In the genomic region with DNA sequence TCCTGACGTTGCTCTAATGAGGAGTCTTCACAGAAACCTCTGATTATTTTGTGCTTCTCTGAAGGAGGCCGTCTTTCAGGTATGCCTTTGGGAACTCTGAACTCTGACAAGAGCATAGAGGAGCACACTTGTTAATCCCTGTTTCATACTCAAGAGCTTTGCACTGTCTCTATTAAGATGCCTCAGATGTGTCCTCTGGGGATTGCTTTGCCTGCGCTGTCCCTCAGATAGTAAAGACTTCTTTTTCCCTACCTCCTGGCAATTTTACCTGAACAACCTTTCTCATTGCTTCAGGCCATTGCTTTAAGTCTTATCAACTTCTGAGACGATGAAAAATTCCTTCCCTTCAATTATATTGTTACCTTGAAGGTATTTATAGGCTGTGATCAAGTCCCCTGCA, we compare ENCODE assay signal across 28 mouse cellular contexts.
"Had no signal": no experiment of that assay in that cellular context is flagged by ENCODE, and none has a peak within 500 bp of the region (broad histone marks: within the 10 kb centered on the region; RNA-seq: fewer than 3 reads in every experiment).

No protein-coding gene starts in this region.

- H3K4me3 ChIP-seq: embryonic facial prominence, embryonic 10.5 days; embryonic facial prominence, embryonic 12.5 days; embryonic facial prominence, embryonic 13.5 days; embryonic facial prominence, embryonic 15.5 days; erythroblast, embryonic 14.5 days; forebrain, embryonic 10.5 days; forebrain, embryonic 12.5 days; forebrain, embryonic 13.5 days; forebrain, embryonic 15.5 days; gastrocnemius, adult 2 months; heart, adult 2 months had no signal

- ATAC-seq: forebrain, embryonic 13.5 days; forebrain, embryonic 14.5 days; forebrain, embryonic 15.5 days; forebrain, embryonic 16.5 days; forebrain, postnatal 0 days had no signal

- H3K27me3 ChIP-seq: embryonic facial prominence, embryonic 12.5 days; embryonic facial prominence, embryonic 13.5 days; embryonic facial prominence, embryonic 15.5 days; forebrain, embryonic 12.5 days; forebrain, embryonic 13.5 days; forebrain, embryonic 15.5 days had no signal

- H3K4me1 ChIP-seq: embryonic facial prominence, embryonic 10.5 days; embryonic facial prominence, embryonic 12.5 days; embryonic facial prominence, embryonic 13.5 days; embryonic facial prominence, embryonic 15.5 days; forebrain, embryonic 10.5 days; forebrain, embryonic 12.5 days; forebrain, embryonic 13.5 days; forebrain, embryonic 15.5 days had no signal

- DNase-seq: cerebellum, adult 8-10 months; cerebellum, adult 9-10 months; cerebellum, adult 9-11 months; cerebellum, postnatal 10 days; cerebellum, postnatal 14 days; cerebellum, postnatal 25 days; cerebellum, postnatal 36 days; embryo, embryonic 11 days; forebrain, postnatal 0 days; gastrocnemius, adult 2 months; gastrocnemius, postnatal 10 days; gastrocnemius, postnatal 14 days; gastrocnemius, postnatal 25 days; gastrocnemius, postnatal 36 days; heart, adult 11 months; heart, adult 18-20 months; heart, adult 2 months had no signal

- H3K9ac ChIP-seq: embryonic facial prominence, embryonic 12.5 days; embryonic facial prominence, embryonic 13.5 days; embryonic facial prominence, embryonic 15.5 days; forebrain, embryonic 12.5 days; forebrain, embryonic 13.5 days; forebrain, embryonic 15.5 days; forebrain, postnatal 0 days had no signal

- H3K27ac ChIP-seq: embryonic facial prominence, embryonic 10.5 days; embryonic facial prominence, embryonic 12.5 days; embryonic facial prominence, embryonic 13.5 days; embryonic facial prominence, embryonic 15.5 days; forebrain, embryonic 10.5 days; forebrain, embryonic 12.5 days; forebrain, embryonic 13.5 days; forebrain, embryonic 15.5 days; gastrocnemius, adult 2 months; heart, adult 2 months had no signal

- H3K36me3 ChIP-seq: embryonic facial prominence, embryonic 10.5 days; embryonic facial prominence, embryonic 12.5 days; embryonic facial prominence, embryonic 13.5 days; embryonic facial prominence, embryonic 15.5 days; forebrain, embryonic 10.5 days; forebrain, embryonic 12.5 days; forebrain, embryonic 15.5 days had no signal

- H3K9me3 ChIP-seq: embryonic facial prominence, embryonic 10.5 days; embryonic facial prominence, embryonic 12.5 days; embryonic facial prominence, embryonic 13.5 days; embryonic facial prominence, embryonic 15.5 days; forebrain, embryonic 10.5 days; forebrain, embryonic 12.5 days; forebrain, embryonic 13.5 days; forebrain, embryonic 15.5 days had no signal

- H3K4me2 ChIP-seq: embryonic facial prominence, embryonic 12.5 days; embryonic facial prominence, embryonic 13.5 days; embryonic facial prominence, embryonic 15.5 days; forebrain, embryonic 12.5 days; forebrain, embryonic 13.5 days; forebrain, embryonic 15.5 days had no signal
